Mouse (Mus musculus) left cerebral cortex, postnatal 36 days (tissue): Measurements from ENCODE around the gene Tmem190. TPM values are rescaled to one million over a fixed set of nuclear protein-coding genes. Genes with fewer than 3 reads are reported as not detected.

Source experiments
- DNase-seq, 2 experiments: peaks; one replicate each; pipeline ENCODE4 v3.0.0; 2021 to 2022; ENCODE audit warnings: low spot score in 2 of 2, mixed read lengths in 1 of 2
- intact Hi-C: fragments of 180-260 bp; cut with DNase I; formaldehyde crosslinking; loops from one replicate; pipeline ENCODE4 v1.15.1; 2025
- total RNA-seq, 2 experiments: library from RNA; stranded (reverse); gene quantifications; 2 replicates each; pipeline ENCODE4 v1.2.3; 2021

Gene Tmem190
- not detected for total RNA-seq

DNA sequence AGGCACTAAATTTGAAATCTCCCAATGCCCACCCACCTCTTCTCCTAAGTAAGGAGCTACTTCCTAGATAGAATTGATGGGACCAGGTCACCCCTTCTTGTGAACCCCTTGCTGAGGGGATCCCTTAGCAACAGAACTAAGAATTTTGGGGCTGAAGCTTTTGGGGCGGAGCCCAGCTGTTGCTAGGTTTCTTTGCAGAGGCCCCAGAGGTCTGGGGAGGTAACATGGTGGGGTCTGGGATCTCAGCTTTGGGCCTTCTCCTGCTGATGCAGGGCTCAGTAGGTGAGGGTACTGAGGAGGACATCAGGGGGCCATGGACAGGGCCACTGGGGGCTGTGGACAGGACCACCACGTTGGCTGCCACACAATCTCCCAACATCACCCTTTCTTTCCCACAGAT is at the start of gene Tmem190, which contains the start of gene Il11:
Tmem190 (plus strand) TSS at position 179 of the 400 bp plus-strand sequence.
Il11 (minus strand) TSS at position 101 of the 400 bp plus-strand sequence.
- no peak for DNase-seq
- intact Hi-C loops: no loop called here

DNA sequence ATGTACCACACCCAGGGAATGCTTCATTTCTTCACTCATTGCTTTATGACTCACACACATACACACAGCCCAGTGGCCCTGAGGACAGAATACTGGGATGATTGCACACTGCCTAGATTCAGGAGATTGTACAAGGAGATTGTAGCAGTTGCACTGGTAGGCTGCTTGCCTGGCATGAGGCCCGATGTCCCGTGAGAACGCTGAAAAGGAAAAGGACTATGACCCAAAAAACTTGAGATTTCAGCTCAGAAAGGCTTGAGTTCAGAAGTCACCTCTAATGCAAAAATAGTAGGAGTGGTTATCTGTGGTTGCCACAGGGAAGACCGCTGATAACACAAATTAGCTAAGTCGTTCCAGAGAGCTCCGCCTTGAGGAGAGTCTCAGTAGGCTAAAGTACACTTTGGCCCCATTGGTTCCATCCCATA is 49.8 kb upstream of the Tmem190 start:
- intact Hi-C loops: no loop called here
- no peak for DNase-seq

- DNase-seq: no peak
- intact Hi-C loops: no loop called here
Measured at GRCm38 (mm10) chr7:4739041-4739543, 43.6 kb upstream of the Tmem190 start.

- intact Hi-C loops: loop anchor here (1.0 kb wide), 1 partner anchor 50 kb away; the partner anchor contains the start of gene Tmem238
- peak; percentile 96 to 99 for DNase-seq
Measured at GRCm38 (mm10) chr7:4739544-4740275, 43.0 kb upstream of the Tmem190 start, which contains the start of gene Kmt5c. TSS of gene Kmt5c (plus strand) at chr7:4740115.

DNA sequence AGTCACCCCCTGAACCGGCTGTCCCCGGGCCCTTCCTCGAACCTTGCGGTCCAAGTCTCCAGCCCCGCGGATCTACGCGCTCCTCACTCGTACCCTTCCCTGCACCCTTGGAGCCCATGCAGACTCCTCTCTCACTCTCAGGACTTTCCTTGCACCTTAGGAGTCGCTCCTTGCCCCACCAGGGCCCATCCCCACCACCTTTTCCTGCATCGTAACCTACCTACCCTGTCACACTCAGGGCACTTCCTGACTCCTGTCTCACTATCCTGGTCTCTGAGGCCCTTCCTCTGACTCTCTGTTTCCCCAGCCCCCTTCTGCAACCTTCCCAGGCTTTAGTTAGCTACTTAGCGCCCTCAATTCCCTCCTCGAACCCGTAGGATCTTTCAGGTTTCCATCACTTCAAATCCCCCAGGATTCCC is 42.4 kb upstream of the Tmem190 start:
- intact Hi-C loops: loop anchor here (1.0 kb wide), 1 partner anchor 49 kb away; the partner anchor contains the start of gene Tmem238
- DNase-seq: peak in 1 of 2 experiments; percentile 47

GRCm38 (mm10) chr7:4741151-4741550 is 41.6 kb upstream of the Tmem190 start:
- intact Hi-C loops: no loop called here
- DNase-seq: peak; percentile 27 to 28

DNA sequence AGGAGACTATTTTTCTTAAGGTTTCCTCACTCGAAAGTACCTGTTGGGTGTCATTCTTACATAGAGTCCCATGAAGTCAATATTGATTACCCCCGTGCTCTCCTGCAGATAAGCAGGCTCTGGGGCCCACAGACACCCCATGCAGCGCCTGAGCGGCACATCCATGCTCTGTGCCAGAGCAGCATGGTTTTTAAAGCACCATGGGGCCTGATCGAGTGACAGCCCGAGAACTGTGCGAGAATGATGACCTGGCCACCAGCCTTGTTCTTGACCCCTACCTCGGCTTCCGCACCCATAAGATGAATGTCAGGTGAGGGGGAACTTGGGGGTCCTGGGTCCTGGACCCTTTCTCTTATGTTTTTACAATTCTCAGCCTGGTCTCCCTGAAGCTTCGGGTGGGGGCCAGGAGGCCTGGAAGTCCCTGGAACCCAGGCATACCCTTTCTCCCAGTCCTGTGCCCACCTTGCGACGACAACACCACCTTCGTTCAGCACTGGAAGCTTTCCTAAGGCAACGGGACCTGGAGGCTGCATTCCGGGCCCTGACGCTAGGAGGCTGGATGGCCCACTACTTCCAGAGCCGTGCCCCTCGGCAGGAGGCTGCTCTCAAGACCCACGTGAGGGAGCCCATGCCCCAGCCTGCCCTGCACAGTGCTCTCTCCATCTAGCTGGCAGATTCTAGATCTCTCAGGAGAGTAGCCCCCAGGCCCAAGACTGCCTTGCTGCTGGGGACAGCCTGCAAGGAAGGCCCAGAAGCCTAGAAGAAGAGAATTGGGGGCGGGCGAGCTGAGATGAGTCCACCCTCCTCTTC is 40.9 kb upstream of the Tmem190 start:
- intact Hi-C loops: no loop called here
- DNase-seq: no peak

DNA sequence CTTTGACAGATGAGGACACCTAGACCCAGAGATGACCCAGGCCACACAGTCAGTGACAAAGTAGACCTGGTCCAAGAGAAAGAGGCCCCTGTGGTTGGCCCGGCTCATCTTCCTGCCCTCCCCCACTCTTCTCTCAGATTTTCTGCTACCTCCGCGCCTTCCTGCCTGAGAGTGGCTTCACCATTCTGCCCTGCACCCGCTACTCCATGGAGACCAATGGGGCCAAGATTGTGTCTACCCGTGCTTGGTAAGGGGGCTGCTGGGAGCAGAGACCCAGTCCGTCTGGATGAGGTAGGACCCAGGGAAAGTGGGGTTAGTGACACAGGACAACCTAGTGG is 40.3 kb upstream of the Tmem190 start:
- DNase-seq: no peak
- intact Hi-C loops: no loop called here

GRCm38 (mm10) chr7:4743354-4743753 is 39.4 kb upstream of the Tmem190 start:
- no peak for DNase-seq
- intact Hi-C loops: no loop called here

GRCm38 (mm10) chr7:4744886-4745285 is 37.9 kb upstream of the Tmem190 start:
- no peak for DNase-seq
- intact Hi-C loops: no loop called here

GRCm38 (mm10) chr7:4746326-4746980 is 36.3 kb upstream of the Tmem190 start:
- no peak for DNase-seq
- intact Hi-C loops: no loop called here

DNA sequence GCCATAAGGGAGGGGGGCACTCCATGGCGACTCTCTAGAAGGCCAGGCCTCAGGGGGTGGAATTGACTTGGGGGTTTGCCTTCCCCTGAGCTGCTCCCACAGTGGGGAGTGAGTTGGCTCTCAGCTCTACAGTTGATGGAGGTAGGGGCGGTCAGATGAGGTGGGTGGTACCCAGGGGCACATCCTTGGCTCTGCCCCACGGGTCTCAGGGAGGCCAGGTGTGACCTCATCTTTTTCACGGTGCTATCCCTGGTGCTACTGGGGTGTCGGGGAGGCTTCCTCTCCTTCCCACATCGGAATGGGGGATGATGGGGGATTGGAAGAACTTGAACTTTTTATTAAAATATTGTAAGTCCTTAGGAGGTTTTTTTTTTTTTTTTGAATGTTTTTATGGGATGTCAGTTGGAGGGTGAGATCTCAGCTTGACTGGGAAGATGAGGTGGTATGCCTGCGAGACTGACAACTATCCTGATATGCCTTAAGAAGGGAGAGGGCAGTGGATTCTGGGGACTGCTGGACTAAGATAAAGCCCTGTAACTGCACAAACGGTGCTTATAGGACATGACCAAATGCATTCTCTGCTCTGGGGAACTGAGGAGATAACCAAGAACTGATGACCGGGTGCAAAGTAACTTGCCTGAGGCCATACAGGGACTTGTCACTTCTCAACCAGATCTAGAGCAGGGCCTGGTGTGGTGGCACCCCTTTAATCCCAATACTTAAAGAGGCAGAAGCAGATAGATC is 35.4 kb upstream of the Tmem190 start:
- intact Hi-C loops: no loop called here
- DNase-seq: no peak

GRCm38 (mm10) chr7:4748321-4748720 is 34.4 kb upstream of the Tmem190 start:
- no peak for DNase-seq

GRCm38 (mm10) chr7:4749169-4749568 is 33.6 kb upstream of the Tmem190 start:
- intact Hi-C loops: no loop called here
- no peak for DNase-seq

More at GRCm38 (mm10) chr7:4748321-4748720, 34.4 kb upstream of the Tmem190 start:
- intact Hi-C loops: no loop called here

- intact Hi-C loops: no loop called here
Measured at GRCm38 (mm10) chr7:4751971-4752820, 30.5 kb upstream of the Tmem190 start.

GRCm38 (mm10) chr7:4752821-4753570 is 29.7 kb upstream of the Tmem190 start, which contains the start of gene Cox6b2:
TSS of gene Cox6b2 (minus strand) at chr7:4753094.
- DNase-seq: peak; percentile 27 to 32
- intact Hi-C loops: no loop called here

More at GRCm38 (mm10) chr7:4751971-4752820, 30.5 kb upstream of the Tmem190 start:
- DNase-seq: no peak

DNA sequence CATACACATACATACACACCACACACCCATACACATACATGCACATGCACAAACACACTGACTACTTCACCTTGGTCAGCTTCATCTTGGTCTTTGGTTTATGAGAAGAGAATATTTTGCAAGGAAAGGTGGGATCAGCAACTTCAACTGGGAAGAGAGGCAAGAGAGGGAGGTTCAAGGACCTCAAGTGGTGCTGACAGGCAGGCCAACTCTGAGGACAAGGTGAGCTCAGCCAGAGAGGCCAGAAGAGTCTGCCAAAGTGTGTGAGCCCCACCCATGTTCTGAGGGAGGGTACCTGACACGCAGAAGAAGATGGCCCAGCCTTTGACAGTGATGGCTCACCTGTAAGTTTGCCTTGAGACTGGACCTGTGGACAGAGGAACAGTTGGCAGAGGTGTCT is 23.1 kb upstream of the Tmem190 start:
- DNase-seq: no peak
- intact Hi-C loops: no loop called here
